11 mouse cellular contexts compared by ENCODE assay signal in the genomic region with DNA sequence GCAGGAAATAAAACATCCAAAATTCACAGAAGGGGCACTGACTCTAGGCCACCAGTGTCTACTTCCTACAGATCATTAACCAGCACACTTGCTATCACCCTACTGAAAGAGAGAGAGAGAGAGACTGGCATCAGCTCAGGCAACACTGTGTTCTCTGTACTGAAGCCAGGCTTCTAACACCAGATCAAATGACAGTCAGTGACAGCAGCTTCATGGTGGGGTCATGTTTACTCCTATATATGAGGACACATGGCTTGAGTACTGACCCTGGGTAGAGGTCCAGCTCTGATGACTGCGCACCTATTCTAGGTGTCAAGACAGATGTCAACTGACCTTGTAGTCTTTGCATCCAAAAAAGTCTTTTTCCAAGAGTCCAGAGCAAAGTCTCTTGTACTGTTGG. TPM values are rescaled to one million over a fixed set of nuclear protein-coding genes. Genes with fewer than 3 reads are reported as not detected.
DNase-seq lines count a peak whose midpoint lies in the region; ATAC-seq and TF ChIP-seq lines count a peak whose summit lies in the region.
"Had no signal": no experiment of that assay in that cellular context is flagged by ENCODE, and none has a peak within 500 bp of the region (broad histone marks: within the 10 kb centered on the region; RNA-seq: fewer than 3 reads in every experiment).

No protein-coding gene starts in this region.

- no peak overlapping the region for H3K4me3 ChIP-seq in kidney, adult 2 months (ENCODE audit: insufficient read depth, low read depth, low read length)
- H3K4me3 ChIP-seq in midbrain, embryonic 16.5 days (ENCODE audit: low read depth, low read length), result no peak overlapping the region
- H3K4me3 ChIP-seq in midbrain, postnatal 0 days (ENCODE audit: low read depth, low read length), result no peak overlapping the region

- 69% methylated on average over 1 of the region's 1 CpGs for WGBS in kidney, adult 2 months
- 97% methylated on average over 1 of the region's 1 CpGs for WGBS in midbrain, embryonic 16.5 days
- WGBS in midbrain, postnatal 0 days, result 94% methylated on average over 1 of the region's 1 CpGs

- no peaks in the 10 kb centered on the region for H3K36me3 ChIP-seq in kidney, adult 2 months (ENCODE audit: control insufficient read depth, insufficient read depth, low read length)
- no peaks in the 10 kb centered on the region for H3K36me3 ChIP-seq in midbrain, embryonic 16.5 days (ENCODE audit: control insufficient read depth, insufficient read depth, low read length)
- no peaks in the 10 kb centered on the region for H3K36me3 ChIP-seq in midbrain, postnatal 0 days (ENCODE audit: insufficient read depth, low read length)
- H3K36me3 ChIP-seq: embryonic facial prominence, embryonic 10.5 days had no signal

- intact Hi-C loops in heart, postnatal 36 days (cut with DNase I), result loop anchor here (5.0 kb wide), 1 partner anchor 38 kb away; no protein-coding TSS in a partner anchor
- intact Hi-C loops in left cerebral cortex, postnatal 4 days (cut with DNase I), result no loop called here

- no peak for ATAC-seq in midbrain, embryonic 16.5 days
- ATAC-seq in midbrain, postnatal 0 days (ENCODE audit: low FRiP score), result no peak
- ATAC-seq: forebrain, postnatal 0 days; intestine, postnatal 0 days had no signal

- no peak overlapping the region for H3K9ac ChIP-seq in midbrain, embryonic 16.5 days (ENCODE audit: low read depth, low read length)
- H3K9ac ChIP-seq in midbrain, postnatal 0 days (replicated peaks; ENCODE audit: low read length, poor library complexity, severe bottlenecking), result no peak overlapping the region

- peak overlapping the region; percentile 92; the same call in 1 of the 2 replicates for H3K4me2 ChIP-seq in midbrain, embryonic 16.5 days (ENCODE audit: low read length)
- H3K4me2 ChIP-seq in midbrain, postnatal 0 days (ENCODE audit: low read depth, low read length, poor library complexity, severe bottlenecking), result no peak overlapping the region

- H3K9me3 ChIP-seq in midbrain, embryonic 16.5 days (replicated peaks; ENCODE audit: control insufficient read depth, low read length, poor library complexity, severe bottlenecking), result no peaks in the 10 kb centered on the region
- no peaks in the 10 kb centered on the region for H3K9me3 ChIP-seq in midbrain, postnatal 0 days (ENCODE audit: low read length)
- H3K9me3 ChIP-seq: embryonic facial prominence, embryonic 10.5 days had no signal

- DNase-seq in heart, adult 11 months, result peak; percentile 95
- DNase-seq in heart, postnatal 36 days, result no peak
- DNase-seq in kidney, adult 2 months, result peak; percentile 48
- no peak for DNase-seq in kidney, postnatal 14 days
- no peak for DNase-seq in midbrain, postnatal 0 days (ENCODE audit: low spot score)
- DNase-seq in left cerebral cortex, postnatal 4 days, result no peak
- no peak for DNase-seq in lung, adult 18-20 months
- DNase-seq: forebrain, postnatal 0 days had no signal

- peaks cover 9% of the 10 kb centered on the region; the same call in 1 of the 2 replicates for H3K4me1 ChIP-seq in kidney, adult 2 months (ENCODE audit: control insufficient read depth, insufficient read depth, low read length)
- peaks cover 10% of the 10 kb centered on the region for H3K4me1 ChIP-seq in midbrain, embryonic 16.5 days (ENCODE audit: control insufficient read depth, insufficient read depth, low read length)
- H3K4me1 ChIP-seq in midbrain, postnatal 0 days (ENCODE audit: insufficient read depth, low read length), result peaks cover 8% of the 10 kb centered on the region

- no peak for TF ChIP-seq CTCF in kidney, adult 2 months (conservative IDR thresholded peaks at IDR 0.05; ENCODE audit: insufficient read depth, insufficient read length, low read depth, low read length)
- no peak for TF ChIP-seq CTCF in midbrain, postnatal 0 days (IDR thresholded peaks at IDR 0.05)

- no peak overlapping the region for H3K27ac ChIP-seq in kidney, adult 2 months (ENCODE audit: insufficient read depth, low read depth, low read length)
- H3K27ac ChIP-seq in midbrain, embryonic 16.5 days (ENCODE audit: low read length), result no peak overlapping the region
- H3K27ac ChIP-seq in midbrain, postnatal 0 days (ENCODE audit: low read depth, low read length), result no peak overlapping the region
- H3K27ac ChIP-seq: embryonic facial prominence, embryonic 10.5 days had no signal

- TF ChIP-seq POLR2A in kidney, adult 2 months (IDR thresholded peaks at IDR 0.05; ENCODE audit: low read depth, low read length), result no peak

- H3K27me3 ChIP-seq in kidney, adult 2 months (replicated peaks; ENCODE audit: control insufficient read depth, insufficient read depth, low read length), result no peaks in the 10 kb centered on the region
- H3K27me3 ChIP-seq in midbrain, embryonic 16.5 days (ENCODE audit: control insufficient read depth, insufficient read depth, low read depth, low read length), result no peaks in the 10 kb centered on the region
- no peaks in the 10 kb centered on the region for H3K27me3 ChIP-seq in midbrain, postnatal 0 days (ENCODE audit: insufficient read depth, low read length)

RNA-seq across cellular contexts. Expression of a gene that starts 41.8 kb away (rescaled TPM):
- total RNA-seq in heart, postnatal 36 days (2021), result 10 to 100 TPM; 18.3 to 28.8 TPM
- 25.6 and 26.0 TPM in 2 replicates for polyA plus RNA-seq in kidney, adult 2 months (2012; rRNA removed)
- polyA plus RNA-seq in midbrain, embryonic 16.5 days (2015; fragmentation: Nextera tagmentation; extraction: Ambion mirVana), result 11.7 and 13.4 TPM in 2 replicates
- 22.4 and 27.0 TPM in 2 replicates for total RNA-seq in midbrain, postnatal 0 days (2014; rRNA removed)
- 12.1 and 13.2 TPM in 2 replicates for polyA plus RNA-seq in midbrain, postnatal 0 days (2015; fragmentation: Nextera tagmentation; extraction: Ambion mirVana)
- 10 to 100 TPM; 28.9 to 36.1 TPM for total RNA-seq in left cerebral cortex, postnatal 4 days (2021)

RNA-seq across cellular contexts. Expression of a gene that starts 41.8 kb away (rescaled TPM):
- total RNA-seq in heart, postnatal 36 days (2021), result 1 to 10 TPM; 9.3 to 9.5 TPM
- polyA plus RNA-seq in kidney, adult 2 months (2012; rRNA removed), result 11.8 and 11.9 TPM in 2 replicates
- polyA plus RNA-seq in midbrain, embryonic 16.5 days (2015; fragmentation: Nextera tagmentation; extraction: Ambion mirVana), result 11.9 and 12.8 TPM in 2 replicates
- 30.5 and 40.9 TPM in 2 replicates for total RNA-seq in midbrain, postnatal 0 days (2014; rRNA removed)
- polyA plus RNA-seq in midbrain, postnatal 0 days (2015; fragmentation: Nextera tagmentation; extraction: Ambion mirVana), result 9.4 and 9.5 TPM in 2 replicates
- total RNA-seq in left cerebral cortex, postnatal 4 days (2021), result 10 to 100 TPM; 24.7 to 28.7 TPM

Comparison
In these comparisons a context has a peak if more than half of its experiments do, and no peak if none do; other contexts are left out.
1. DNase-seq: peak in heart, adult 11 months (single experiment) and kidney, adult 2 months (single experiment); none in heart, postnatal 36 days (0 of 2), kidney, postnatal 14 days (single experiment), midbrain, postnatal 0 days (single experiment), left cerebral cortex, postnatal 4 days (single experiment) and lung, adult 18-20 months (0 of 2).